Mouse (Mus musculus) Muller cell, postnatal 12 days (primary cell): Measurements from ENCODE around the gene Dpep1.
"Not testable (repeated sequence)": the region's sequence is repeated elsewhere in the genome, so short reads cannot be mapped to it uniquely, and the experiment has no call there.

Source experiments
- DNase-seq: peaks from one replicate; pipeline ENCODE4 v3.0.0-alpha.2; 2015; ENCODE audit errors: inconsistent ontology term

The Dpep1 gene

DNA sequence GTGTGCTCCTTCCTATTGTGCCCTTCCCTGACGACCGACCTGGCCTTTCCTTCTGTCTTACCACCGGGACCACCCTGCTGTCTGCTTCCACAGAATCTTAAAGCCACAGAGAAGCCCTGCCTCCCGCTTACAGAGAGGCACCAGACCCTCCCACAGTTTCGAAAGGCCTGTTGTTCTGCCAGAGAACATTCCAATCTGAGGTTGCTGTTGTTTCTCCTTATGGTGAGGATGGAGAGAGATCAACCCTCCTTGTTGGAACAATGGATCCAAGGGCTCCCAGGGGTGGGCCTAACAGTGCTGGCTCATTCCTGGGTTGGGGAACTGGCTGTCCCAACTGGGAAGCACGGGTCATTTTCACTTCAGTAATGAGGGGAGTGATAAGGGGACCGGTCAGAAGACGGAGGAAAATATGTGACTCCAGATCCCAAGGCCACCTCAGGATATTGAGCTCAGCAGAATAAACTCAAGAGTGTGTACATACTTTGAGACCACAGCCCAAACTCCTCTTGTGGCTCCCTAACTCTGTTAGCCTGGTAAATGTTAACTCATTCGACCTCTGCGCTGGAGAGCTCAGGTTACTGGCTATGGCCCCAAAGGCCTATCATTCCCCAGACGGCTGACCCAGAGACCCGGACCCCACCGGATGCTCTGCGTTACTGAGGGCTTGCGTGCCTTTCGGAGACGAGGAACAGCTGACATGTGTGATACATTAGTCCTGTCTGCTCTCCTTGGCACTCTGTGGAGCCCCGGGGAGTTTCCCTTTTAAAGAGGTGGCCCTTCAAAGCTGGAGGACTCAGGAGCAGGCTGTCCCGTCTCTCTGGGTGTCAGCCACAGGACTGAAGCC, at the start of gene Dpep1:
Gene Dpep1 (plus strand): TSS at position 677 of the 844 bp plus-strand sequence.
- DNase-seq: no peak

DNA sequence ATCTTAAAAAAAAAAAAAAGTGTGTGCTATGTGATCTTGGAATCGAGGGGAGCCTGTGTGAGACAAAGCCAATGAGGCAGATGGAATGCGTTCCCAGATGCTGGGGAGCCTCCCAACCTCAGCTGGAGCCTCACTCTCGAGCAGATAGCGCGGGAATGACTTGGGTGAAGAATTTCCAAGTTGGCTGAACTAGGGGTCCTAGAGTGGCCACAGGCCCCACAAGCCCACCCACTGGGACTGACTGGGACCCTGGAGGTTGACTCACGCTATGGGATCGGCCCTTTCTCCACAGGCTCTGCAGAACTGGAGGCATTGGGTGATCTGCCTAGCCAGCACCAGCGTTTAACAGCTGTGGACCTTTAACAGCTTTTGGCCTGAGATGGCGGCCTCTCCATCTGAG, 49.8 kb upstream of the Dpep1 start:
- DNase-seq: no peak

DNA sequence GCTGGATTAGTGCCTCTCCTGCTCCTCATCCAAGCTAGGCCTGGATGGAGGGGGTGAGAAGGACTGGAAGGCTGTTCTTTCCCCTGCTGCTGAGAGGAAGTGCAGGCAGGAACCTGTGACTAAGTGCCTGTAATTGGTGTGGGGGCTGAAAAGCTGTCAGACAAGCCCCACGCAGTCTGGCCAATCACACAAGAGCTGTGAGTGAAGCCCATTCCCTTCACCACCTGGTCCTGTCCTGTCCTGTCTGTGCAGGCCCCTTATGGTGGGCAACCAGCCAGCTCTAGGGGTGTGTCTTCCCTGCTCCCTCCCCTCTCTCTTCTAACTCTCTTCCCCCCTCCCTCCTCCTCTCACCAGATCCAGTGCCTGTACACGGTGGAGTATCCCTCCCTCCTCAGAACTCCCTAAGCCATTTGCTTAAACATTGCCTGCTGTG, 48.4 kb upstream of the Dpep1 start:
- DNase-seq: peak; percentile 58

DNA sequence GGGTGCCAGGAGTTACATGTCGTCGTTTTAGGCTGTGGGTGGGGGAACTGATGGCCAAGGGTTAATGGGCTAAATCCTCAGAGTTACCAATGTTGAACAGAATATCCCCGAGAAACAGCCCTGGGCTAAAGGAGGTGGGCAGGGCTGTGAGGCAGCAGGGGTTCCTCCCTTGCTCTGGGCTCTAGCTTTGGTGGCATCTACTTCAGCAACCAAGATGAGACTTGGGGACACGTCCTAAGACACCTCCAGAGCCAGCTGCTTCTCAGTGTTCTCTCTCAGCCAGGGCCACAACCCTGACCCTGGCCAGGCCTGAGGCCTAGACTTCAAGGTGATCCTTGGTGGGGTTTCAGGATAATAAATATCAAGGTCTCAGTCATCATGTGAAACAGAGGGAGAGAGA, 47.3 kb upstream of the Dpep1 start:
- DNase-seq: no peak

DNA sequence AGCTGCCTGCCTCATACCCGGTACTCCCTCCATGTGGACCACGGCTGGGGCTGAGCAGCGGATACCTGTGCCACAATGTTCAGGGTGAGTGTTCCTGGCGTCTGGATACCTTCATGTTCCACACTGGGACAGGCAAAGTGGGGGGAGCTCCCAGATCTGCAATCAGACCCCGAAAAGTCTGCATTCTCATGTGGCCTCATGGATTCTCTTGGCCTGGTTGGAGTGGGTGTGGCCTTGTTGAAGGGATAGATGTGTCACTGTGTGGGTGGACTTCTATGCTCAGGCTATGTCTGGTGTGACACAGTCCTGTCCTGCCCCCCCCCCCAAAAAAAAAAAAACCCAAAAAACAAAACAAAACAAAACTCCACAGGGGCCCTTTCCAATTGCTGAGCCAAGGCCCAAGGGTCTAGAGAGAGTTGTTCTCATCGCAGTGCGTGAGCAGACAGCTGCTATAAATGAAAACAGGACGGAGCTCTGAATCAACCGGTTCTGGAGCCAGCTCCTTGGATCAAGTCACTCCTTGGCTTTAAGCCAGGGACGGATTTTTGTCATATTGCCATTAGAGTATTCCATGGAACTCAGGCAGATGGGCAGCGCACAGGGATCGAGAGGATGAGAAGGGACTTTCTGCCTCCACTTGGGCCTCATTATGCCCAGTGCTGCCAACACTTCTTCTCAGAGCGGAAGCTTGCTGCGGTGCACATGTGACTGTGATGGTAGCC, 44.1 kb upstream of the Dpep1 start:
- DNase-seq: peak; percentile 94

DNA sequence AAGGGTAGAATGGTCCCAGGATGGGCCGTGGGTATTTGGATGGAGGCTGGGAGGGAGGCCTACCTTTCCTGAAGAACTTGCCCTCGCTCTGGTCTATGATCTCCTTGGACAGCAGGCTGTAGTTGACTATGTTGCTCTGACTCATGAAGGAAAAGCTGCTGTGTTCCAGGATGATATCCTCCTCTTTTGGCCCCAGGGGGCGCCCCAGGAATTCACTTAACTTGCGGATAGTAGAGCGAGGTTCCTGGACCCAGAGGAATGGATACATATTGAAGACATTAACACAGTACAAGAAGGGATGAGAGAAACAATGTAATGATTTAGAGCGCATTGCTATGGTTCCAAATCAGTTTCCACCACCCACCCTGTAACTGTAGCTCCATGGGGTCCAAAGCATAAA, 40.8 kb upstream of the Dpep1 start:
- DNase-seq: peak; percentile 43

DNA sequence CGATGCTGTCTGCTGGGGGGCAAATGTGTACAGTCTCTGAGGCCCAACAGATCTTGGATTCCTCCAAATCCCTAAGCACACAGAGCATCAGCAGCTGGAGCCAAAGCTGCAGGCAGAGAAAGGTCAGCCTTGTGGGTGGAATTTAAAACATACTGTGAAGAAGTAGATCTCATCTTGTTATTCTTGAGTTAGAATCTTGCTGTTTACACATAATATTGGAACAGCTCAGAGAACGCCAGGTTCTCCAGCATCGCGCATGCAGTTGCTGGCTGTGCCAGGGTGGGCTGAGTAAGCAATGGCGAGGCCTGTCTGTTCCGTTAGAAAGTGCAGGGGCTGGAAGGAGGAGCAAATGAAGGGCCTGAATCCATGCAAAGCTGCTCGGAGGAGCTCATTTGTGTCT, 39.7 kb upstream of the Dpep1 start:
- no peak for DNase-seq

DNA sequence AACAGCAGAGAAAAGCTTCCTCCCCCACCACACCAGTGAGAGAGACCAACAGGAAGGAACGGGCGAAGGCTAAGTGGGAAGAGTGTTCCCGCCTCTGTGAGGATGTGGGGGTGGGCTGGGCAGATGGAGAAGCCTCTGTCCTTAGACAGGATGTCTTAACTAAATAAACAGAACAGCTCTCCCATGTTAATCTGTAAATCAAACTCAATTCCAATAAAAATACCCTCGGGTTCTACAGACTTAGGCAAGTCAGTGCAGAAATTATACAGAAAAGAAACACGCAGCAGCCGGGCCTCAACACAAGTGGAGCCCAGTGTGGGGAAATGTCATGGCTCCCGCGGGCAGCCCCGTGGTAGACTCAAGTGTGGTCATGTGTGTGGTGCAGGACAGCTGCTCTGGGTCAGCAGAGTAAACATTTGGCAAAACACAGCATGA, 35.3 kb upstream of the Dpep1 start:
- DNase-seq: peak; percentile 24

DNA sequence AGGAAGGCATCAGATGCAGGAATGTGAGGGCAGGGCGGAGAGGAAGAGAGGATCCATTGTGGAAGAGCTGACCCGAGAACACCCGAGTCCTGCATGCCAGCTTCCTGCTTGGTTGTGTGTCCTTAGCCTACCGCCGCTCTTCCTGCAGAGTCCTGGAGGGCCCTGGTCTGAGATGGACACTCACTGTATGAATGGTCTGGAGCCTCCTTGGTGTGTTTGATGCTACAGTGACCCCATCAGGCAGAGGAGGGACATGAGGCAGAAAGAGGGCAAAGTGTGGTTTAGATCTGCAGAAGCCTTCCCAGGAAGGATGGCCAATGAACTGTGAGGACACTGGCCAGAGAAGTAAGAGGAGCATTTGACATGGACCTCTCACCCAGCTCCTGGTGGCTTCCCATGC, 30.9 kb upstream of the Dpep1 start:
- peak; percentile 41 for DNase-seq

DNA sequence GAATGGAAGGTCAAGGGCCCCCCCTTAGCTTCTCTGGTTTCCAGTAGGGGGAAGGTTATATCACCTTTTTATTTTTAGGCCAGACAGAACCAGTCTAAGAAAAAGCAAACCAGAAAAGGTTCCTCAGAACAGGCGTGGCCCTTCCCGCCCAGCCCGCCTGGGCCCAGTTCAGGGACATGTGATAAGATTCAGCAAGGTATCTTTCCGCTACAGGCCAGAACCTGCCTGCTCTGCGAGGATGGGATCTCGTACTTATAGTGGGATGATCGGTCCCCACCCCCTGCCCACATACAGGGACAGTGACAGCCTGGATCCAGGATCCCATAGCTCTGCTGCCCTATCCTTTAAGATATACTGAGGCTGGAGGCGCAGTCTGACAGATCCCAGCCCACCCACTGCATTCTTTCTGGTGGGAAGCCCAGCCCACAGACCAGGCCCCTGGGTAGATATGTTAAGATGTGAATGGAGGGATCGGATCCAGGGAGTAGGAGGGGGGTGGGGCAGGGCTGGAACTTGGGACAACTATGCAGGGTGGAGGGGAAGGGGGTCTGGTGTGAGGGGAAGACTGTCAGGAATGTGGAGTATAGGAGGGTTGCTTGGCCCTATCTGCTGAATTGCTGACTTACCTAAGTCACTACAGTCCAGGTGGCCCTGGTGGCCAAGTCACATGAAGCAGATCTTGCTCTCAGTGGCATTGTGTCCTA, 29.8 kb upstream of the Dpep1 start:
- DNase-seq: no peak

DNA sequence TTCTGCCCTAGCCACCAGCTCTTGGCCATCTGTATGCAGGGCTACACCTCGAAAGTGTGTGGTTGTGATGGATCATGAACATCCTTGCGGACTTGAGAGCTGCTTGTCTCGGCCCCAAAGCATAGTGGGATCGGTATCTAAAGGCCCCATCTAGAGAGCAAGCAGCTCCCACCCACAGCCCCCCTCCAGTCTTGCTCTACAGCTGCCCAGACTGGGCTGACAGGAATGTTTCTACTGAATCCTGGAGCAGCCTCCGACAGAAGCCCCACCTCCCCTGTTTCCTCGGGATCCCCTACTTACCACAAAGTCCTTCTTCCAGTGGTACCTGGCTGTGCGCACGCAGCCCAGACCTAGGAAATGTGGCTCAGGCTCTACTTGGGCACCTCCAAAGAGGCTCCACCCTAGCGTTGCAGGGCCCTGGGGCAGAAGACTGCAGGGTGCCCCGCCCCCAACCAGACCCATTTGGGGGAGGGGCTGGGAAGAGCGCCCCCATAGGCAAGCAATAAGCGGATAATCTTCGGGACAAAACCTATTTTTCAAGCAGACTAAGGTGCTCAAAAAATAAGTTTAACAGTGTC, 28.1 kb upstream of the Dpep1 start, which contains the start of gene Sult5a1:
Gene Sult5a1 (minus strand): TSS at position 428 of the 578 bp plus-strand sequence.
- no peak for DNase-seq

DNA sequence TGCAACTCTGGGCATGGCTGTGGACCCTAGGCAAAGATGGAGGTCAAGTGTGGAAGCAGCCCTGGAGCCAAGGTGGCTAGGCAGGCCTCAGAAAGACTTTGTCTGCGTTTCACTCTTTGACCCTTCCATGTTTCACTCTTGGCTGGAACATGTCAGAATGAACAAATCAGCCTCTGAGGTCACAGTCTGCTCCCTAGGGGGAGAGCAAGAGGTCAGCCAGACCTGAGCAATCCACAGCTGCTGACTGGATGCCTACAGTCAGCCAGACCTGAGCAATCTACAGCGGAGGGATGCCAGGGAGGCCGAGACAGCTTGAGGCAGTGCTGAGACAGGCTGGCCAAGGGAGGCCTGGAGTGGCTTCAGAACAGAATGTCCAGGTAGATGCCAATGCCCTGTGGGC, 4.7 kb upstream of the Dpep1 start:
- no peak for DNase-seq

DNA sequence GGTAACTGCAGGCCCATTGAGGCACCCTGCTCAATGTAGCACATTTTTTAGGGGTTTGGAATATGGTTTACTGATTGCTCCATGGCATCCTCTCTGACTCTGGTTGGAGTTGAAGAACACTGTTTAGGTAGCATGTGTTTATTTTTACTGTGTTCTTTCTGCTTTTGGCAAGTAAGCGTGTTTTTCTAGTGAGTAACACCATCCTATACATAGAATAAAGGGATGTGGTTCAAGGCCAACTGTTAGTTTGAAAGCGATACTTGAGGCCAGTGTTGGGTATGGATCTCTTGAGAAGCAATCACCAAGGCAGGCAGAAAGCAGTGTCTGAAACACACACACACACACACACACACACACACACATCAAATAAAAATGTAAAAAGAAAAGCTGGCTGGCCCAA, 2.0 kb downstream of the Dpep1 start:
- no peak for DNase-seq

DNA sequence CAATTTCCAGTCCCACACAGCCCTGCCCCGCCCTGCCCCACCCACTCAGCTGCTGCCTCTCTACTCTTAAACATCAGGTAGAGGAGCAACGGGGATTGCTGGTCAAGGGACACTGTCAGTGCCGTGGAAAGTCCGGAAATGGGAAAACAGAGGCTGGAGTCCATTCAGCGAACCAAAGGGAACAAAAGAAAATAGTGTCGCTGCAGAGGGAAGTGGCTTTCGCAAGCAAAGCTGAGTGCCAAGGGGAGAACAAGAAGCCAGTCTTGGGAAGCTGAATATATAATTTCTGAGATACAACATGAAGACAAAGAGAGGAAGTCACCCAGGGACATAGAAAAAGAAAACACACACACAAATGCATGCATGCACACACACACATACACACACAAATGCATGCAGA, 2.8 kb downstream of the Dpep1 start:
- DNase-seq: no peak

DNA sequence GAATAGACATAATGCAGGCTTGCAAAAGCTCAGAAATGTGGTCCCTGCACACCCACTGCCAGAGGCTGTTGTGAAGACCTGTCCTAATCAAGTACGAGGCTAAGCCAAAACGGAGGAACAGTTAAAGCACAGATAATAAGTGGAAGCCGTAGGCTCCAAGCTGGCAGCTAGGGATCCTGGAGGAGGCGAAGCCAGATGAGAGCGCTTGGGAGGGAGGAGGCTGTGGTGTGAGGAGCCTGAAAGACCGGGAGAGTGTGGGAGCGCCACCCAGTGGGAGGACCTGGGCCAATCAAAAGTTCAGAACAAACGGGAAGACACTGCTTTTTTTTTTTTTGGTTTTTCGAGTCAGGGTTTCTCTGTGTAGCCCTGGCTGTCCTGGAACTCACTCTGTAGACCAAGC, 4.6 kb downstream of the Dpep1 start:
- peak; percentile 84 for DNase-seq

DNA sequence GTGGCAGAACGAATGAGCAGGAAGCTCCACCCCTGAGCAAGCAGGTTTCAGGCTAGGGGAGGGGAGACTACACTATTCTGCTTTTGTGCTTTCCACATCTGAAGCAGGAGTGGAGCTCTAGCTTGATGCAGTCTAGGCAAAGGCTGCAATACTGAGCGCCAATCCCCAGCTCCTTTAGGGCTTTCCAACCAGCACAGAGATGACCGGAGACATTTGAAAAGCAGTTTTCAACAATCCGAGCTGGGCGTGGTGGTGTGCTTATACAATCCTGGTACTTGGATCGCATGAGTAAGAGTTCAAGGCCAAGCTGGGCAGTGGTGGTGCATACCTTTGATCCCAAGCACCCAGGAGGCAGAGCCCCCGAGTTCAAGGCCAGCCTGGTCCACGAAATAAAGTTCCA, 5.9 kb downstream of the Dpep1 start:
- DNase-seq: no peak

DNA sequence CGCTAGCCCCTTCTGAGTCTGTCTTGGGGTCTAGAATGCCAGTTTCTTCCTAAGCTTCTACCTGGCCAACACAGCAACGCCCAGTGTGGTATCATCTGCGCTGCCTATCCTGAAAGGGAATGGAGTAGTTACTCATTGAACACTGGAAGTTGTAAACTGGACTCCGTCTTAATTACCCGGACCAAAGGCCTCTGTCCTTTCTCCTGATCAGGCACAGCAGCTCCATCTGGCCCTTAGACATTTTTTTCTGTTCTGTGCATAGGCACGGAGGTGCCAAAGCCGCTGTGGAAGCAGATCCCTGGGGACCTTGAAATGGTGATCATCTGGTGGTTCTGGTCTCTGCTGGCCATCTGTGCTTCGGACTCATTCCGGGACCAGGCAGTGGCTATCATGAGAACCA, 7.7 kb downstream of the Dpep1 start:
- no peak for DNase-seq

DNA sequence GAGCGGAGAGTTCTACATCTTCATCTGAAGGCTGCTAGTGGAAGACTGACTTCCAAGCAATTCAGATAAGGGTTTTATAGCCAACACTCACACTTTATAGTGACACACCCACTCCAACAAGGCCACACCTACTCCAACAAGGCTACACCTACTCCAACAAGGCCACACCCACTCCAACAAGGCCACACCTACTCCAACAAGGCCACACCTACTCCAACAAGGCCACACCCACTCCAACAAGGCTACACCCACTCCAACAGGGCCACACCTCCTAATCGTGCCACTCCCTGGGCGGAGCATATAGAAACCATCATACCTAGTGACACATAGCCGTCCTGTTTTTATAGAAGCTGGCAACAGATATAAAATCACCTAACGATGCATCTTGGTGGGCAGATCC, 11.0 kb downstream of the Dpep1 start:
- DNase-seq: not testable (repeated sequence)

DNA sequence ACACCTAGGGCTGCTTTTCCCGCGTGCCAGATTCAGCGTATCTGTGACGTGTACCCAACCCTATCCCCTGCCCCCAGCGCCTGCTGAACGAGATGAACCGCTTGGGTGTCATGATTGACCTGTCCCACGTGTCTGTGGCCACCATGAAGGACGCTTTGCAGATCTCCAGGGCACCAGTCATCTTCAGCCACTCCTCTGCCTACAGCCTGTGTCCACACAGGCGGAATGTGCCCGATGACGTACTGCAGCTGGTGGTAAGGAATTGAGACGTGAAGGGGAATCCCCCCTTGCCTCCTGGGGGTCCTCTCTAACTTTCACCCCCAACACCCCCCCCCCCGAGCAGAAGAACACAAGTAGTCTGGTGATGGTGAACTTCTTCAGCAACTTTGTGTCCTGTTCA, 13.8 kb downstream of the Dpep1 start:
- DNase-seq: no peak

DNA sequence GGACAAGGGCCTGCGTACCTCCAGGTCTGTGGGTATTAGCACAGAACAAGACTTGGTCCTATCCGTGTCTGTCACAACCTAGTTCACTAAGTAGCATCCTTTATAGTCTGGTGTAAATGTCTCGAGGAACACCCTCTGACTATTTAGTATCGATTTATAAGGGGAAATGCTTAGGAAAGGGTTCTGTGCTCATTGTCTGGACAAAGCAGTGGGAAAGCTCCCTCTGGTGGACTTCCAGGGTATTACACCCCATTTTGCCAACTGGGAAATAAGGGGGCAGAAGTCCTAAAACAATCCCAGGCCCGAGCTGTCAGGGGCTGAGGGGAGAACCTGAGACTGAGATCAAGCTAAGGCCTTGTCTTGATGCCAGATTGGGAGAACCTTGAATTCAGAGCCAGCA, 16.2 kb downstream of the Dpep1 start:
- DNase-seq: peak; percentile 54

DNA sequence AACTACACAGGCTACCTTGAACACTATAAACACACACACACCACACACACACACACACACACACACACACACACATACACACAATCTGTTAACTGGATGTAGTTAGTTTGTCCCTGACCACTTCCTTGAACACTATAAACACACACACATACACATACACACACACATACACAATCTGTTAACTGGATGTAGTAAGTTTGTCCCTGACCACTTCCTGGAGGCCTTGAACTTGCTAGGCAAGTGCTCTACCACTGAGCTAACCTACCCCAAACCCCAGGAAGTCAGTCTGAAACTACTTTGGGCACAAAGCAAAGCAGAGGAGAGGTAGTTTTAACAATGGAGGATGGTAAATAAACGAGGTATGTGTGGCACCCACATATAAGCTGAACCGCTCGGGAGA, 17.5 kb downstream of the Dpep1 start:
- DNase-seq: no peak

DNA sequence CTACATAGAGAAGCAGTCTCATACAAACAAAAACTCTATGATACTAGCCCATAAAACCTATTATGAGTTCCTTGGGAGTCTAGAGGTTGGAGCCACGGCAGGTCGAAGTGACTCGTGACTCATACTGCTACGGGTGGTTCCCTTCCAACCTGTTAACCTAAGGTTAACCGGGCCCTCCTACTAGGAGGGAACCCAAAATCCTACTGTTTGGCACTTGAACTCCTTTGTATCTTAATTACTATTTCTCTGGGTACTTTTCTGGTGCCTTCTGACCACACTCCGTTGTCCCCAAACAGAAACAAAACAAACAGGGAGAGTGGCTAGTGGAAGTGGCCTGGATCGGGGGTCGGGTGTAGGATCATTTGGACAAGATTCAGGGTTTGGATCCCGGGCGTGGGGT, 25.8 kb downstream of the Dpep1 start:
- DNase-seq: peak; percentile 16
